Mouse (Mus musculus): ENCODE data around the gene Scel. TPM values are rescaled to one million over a fixed set of nuclear protein-coding genes. Genes with fewer than 3 reads are reported as not detected.
"Not testable (repeated sequence)": the region's sequence is repeated elsewhere in the genome, so short reads cannot be mapped to it uniquely, and the experiment has no call there.

Gene Scel
- polyA plus RNA-seq, 1 experiment = 0.07 TPM

DNA sequence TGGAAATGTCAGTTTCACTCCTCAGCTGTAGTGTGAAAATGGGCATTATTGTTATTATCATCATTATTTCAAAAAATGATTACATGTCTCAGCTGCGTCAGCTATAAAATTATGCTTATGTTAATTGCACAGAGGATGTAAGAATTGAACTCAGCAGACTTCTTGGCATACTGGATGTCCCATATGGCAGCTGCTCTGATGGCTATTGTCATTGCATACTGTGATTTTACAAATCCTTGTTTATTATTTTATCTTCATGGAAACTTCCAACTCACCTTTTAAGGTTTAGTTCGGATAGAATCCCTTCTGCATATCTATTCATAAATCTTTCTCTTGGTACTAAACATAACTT lies 40.6 kb upstream of the Scel start:
- no peak for TF ChIP-seq POLR2A (IDR thresholded peaks at IDR 0.05; ENCODE audit: control insufficient read depth, extremely low read depth, insufficient read depth, low read length, poor library complexity)
- no peak for TF ChIP-seq CTCF (IDR thresholded peaks at IDR 0.05; ENCODE audit: borderline replicate concordance, control insufficient read depth, extremely low read depth, insufficient read depth, low read length, poor library complexity)
- DNase-seq = no peak
- H3K27ac ChIP-seq (ENCODE audit: control insufficient read depth, insufficient read depth, low read length) = no peak overlapping the region
- 95% methylated on average over 2 of the region's 2 CpGs for WGBS
- 0 out of 2 replicates have a peak, but pooled peaks cover 2% of the 10 kb centered on the region for H3K4me1 ChIP-seq (replicated peaks; ENCODE audit: control insufficient read depth, insufficient read depth, low read length)
- no peaks in the 10 kb centered on the region for H3K27me3 ChIP-seq (ENCODE audit: control insufficient read depth, insufficient read depth, low read length)
- no peaks in the 10 kb centered on the region for H3K36me3 ChIP-seq (ENCODE audit: control insufficient read depth, insufficient read depth, low read length)
- H3K4me3 ChIP-seq (ENCODE audit: control insufficient read depth, insufficient read depth, low read length) = no peak overlapping the region

DNA sequence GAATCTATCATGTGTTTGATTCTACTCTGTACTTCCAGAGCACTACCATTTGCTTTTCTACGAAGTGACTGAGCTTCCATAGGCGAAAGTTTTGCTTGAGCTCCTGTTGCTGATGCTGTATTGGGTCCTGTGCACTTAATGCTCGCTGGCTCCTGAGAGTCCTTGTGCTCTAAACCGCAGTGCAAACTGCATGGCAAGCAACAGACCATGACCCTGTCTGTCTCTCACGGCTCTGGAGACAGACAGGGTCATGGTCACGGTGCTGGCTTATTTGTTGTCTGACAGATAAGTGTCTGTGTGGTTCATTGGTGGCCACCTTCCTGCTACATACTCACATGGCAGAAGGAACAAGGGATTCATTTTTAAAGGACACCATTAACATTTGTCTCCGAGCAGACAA lies 37.8 kb upstream of the Scel start:
- TF ChIP-seq CTCF (IDR thresholded peaks at IDR 0.05; ENCODE audit: borderline replicate concordance, control insufficient read depth, extremely low read depth, insufficient read depth, low read length, poor library complexity) (no peak), POLR2A (IDR thresholded peaks at IDR 0.05; ENCODE audit: control insufficient read depth, extremely low read depth, insufficient read depth, low read length, poor library complexity) (no peak)
- no peak for DNase-seq
- Histone ChIP-seq H3K36me3 (ENCODE audit: control insufficient read depth, insufficient read depth, low read length) (no peaks in the 10 kb centered on the region), H3K4me3 (ENCODE audit: control insufficient read depth, insufficient read depth, low read length) (no peak overlapping the region), H3K27ac (ENCODE audit: control insufficient read depth, insufficient read depth, low read length) (no peak overlapping the region), H3K27me3 (ENCODE audit: control insufficient read depth, insufficient read depth, low read length) (no peaks in the 10 kb centered on the region), H3K4me1 (replicated peaks; ENCODE audit: control insufficient read depth, insufficient read depth, low read length) (0 out of 2 replicates have a peak, but pooled peaks cover 2% of the 10 kb centered on the region)
- WGBS = 92% methylated on average over 7 of the region's 7 CpGs

DNA sequence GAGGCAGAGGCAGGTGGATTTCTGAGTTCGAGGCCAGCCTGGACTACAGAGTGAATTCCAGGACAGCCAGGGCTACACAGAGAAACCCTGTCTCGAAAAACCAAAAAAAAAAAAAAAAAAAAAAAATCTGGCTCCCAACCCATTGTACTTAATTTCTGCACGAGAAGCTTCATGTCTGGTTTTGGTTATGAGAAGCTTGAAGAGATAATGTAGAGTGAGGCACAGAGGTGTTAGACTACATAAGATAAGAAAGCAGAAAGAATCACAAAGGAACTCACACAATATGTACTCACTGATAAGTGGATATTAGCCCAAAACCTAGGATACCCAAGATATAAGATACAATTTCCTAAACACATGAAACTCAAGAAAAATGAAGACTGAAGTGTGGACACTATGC lies 36.9 kb upstream of the Scel start:
- not testable (repeated sequence) for H3K4me1 ChIP-seq (replicated peaks; ENCODE audit: control insufficient read depth, insufficient read depth, low read length); H3K27ac ChIP-seq (ENCODE audit: control insufficient read depth, insufficient read depth, low read length); DNase-seq; H3K27me3 ChIP-seq (ENCODE audit: control insufficient read depth, insufficient read depth, low read length); H3K36me3 ChIP-seq (ENCODE audit: control insufficient read depth, insufficient read depth, low read length); H3K4me3 ChIP-seq (ENCODE audit: control insufficient read depth, insufficient read depth, low read length)
- 85% methylated on average over 3 of the region's 3 CpGs for WGBS

DNA sequence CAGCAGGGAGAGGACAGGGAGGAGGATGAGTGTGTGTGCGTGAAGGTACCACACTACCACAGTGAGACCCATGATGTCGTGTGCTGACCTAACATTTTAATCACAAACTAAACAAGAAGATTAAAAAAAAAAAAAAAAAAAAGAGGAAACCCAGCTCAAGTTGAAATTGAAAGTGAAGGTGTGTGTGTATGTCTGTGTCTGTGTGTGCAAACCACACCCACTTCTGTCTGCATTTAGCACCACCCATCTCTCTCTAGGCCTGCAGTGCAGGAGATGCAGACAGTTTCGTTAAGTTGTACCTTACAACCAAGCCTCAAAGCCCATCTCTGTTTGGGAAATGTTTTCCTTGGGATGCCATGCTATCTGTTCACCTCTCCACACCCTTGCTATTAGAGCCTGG lies 35.9 kb upstream of the Scel start:
- TF ChIP-seq CTCF (IDR thresholded peaks at IDR 0.05; ENCODE audit: borderline replicate concordance, control insufficient read depth, extremely low read depth, insufficient read depth, low read length, poor library complexity) (no peak), POLR2A (IDR thresholded peaks at IDR 0.05; ENCODE audit: control insufficient read depth, extremely low read depth, insufficient read depth, low read length, poor library complexity) (no peak)
- no peak overlapping the region for H3K27ac ChIP-seq (ENCODE audit: control insufficient read depth, insufficient read depth, low read length)
- 37% methylated on average over 3 of the region's 3 CpGs for WGBS
- no peaks in the 10 kb centered on the region for H3K36me3 ChIP-seq (ENCODE audit: control insufficient read depth, insufficient read depth, low read length)
- H3K4me1 ChIP-seq (replicated peaks; ENCODE audit: control insufficient read depth, insufficient read depth, low read length) = 0 out of 2 replicates have a peak, but pooled peaks cover 2% of the 10 kb centered on the region
- no peak for DNase-seq
- H3K4me3 ChIP-seq (ENCODE audit: control insufficient read depth, insufficient read depth, low read length) = no peak overlapping the region
- no peaks in the 10 kb centered on the region for H3K27me3 ChIP-seq (ENCODE audit: control insufficient read depth, insufficient read depth, low read length)

DNA sequence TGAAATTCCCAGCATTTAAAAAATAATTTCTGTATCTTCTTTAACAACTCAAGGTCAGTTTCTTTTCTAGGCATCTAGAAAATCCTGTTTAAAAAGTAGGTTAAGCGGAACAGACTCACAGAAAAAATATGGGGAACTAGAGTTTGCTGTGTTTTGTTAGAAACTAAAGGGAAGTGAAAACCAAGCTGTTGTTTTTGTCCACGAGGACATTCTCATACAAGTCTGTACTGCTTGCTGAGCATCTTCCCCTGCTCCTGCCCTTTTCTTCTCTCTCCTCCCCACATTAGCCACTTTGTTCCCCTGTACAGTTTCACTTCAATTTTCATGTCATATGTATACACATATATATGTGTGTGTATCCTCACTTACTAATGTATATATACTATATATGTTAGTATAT lies 35.2 kb upstream of the Scel start:
- TF ChIP-seq POLR2A (IDR thresholded peaks at IDR 0.05; ENCODE audit: control insufficient read depth, extremely low read depth, insufficient read depth, low read length, poor library complexity) (no peak), CTCF (IDR thresholded peaks at IDR 0.05; ENCODE audit: borderline replicate concordance, control insufficient read depth, extremely low read depth, insufficient read depth, low read length, poor library complexity) (no peak)
- Histone ChIP-seq H3K27me3 (ENCODE audit: control insufficient read depth, insufficient read depth, low read length) (no peaks in the 10 kb centered on the region), H3K4me3 (ENCODE audit: control insufficient read depth, insufficient read depth, low read length) (no peak overlapping the region), H3K4me1 (replicated peaks; ENCODE audit: control insufficient read depth, insufficient read depth, low read length) (0 out of 2 replicates have a peak, but pooled peaks cover 2% of the 10 kb centered on the region), H3K27ac (ENCODE audit: control insufficient read depth, insufficient read depth, low read length) (no peak overlapping the region), H3K36me3 (ENCODE audit: control insufficient read depth, insufficient read depth, low read length) (no peaks in the 10 kb centered on the region)
- 48% methylated on average over 2 of the region's 2 CpGs for WGBS
- no peak for DNase-seq

DNA sequence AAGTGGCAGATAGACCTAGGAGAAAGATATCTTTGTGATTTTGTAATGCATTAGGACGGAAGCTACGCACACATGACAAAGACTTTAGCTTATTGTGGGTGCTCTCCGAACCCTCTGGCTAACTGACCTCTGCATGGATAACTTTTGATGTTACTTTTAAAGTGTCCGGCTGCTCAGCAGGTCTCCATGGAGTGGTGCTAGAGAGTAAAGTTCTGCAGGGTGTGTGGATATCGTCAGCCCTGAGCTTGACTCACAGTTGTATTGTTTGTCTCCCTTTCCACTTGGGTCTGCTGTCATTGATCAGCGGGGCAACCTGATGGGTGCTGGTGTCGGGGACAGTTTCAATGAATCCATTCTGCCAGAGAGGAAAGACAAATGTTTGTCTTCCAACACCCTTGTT lies 33.7 kb upstream of the Scel start:
- H3K27ac ChIP-seq (ENCODE audit: control insufficient read depth, insufficient read depth, low read length) = no peak overlapping the region
- TF ChIP-seq POLR2A (IDR thresholded peaks at IDR 0.05; ENCODE audit: control insufficient read depth, extremely low read depth, insufficient read depth, low read length, poor library complexity) (no peak), CTCF (IDR thresholded peaks at IDR 0.05; ENCODE audit: borderline replicate concordance, control insufficient read depth, extremely low read depth, insufficient read depth, low read length, poor library complexity) (no peak)
- no peaks in the 10 kb centered on the region for H3K36me3 ChIP-seq (ENCODE audit: control insufficient read depth, insufficient read depth, low read length)
- H3K4me3 ChIP-seq (ENCODE audit: control insufficient read depth, insufficient read depth, low read length) = no peak overlapping the region
- WGBS = 93% methylated on average over 7 of the region's 7 CpGs
- H3K27me3 ChIP-seq (ENCODE audit: control insufficient read depth, insufficient read depth, low read length) = no peaks in the 10 kb centered on the region
- DNase-seq = no peak
- 0 out of 2 replicates have a peak, but pooled peaks cover 2% of the 10 kb centered on the region for H3K4me1 ChIP-seq (replicated peaks; ENCODE audit: control insufficient read depth, insufficient read depth, low read length)

DNA sequence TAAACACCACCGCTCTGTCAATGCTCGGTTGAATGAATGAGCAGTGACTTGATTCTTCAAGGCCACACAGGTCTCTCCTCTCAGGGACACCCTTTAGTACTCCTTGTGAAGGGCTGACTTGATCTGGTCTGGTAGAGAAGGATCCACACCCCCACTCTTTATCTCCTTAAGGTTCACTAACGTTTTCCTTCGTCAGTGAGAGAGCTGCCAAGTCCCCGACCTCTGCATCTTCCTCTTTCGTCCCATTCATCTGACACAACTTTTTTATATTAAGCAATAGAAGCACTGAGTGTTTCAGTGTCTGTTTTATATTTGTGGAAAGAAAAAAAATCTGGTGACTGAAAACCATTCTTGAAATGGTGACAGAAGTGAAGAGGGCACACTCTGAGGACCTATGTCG lies 31.6 kb upstream of the Scel start:
- Histone ChIP-seq H3K4me3 (ENCODE audit: control insufficient read depth, insufficient read depth, low read length) (no peak overlapping the region), H3K36me3 (ENCODE audit: control insufficient read depth, insufficient read depth, low read length) (no peaks in the 10 kb centered on the region), H3K4me1 (replicated peaks; ENCODE audit: control insufficient read depth, insufficient read depth, low read length) (0 out of 2 replicates have a peak, but pooled peaks cover 2% of the 10 kb centered on the region), H3K27ac (ENCODE audit: control insufficient read depth, insufficient read depth, low read length) (no peak overlapping the region), H3K27me3 (ENCODE audit: control insufficient read depth, insufficient read depth, low read length) (no peaks in the 10 kb centered on the region)
- DNase-seq = no peak
- no peak for TF ChIP-seq POLR2A (IDR thresholded peaks at IDR 0.05; ENCODE audit: control insufficient read depth, extremely low read depth, insufficient read depth, low read length, poor library complexity)
- no peak for TF ChIP-seq CTCF (IDR thresholded peaks at IDR 0.05; ENCODE audit: borderline replicate concordance, control insufficient read depth, extremely low read depth, insufficient read depth, low read length, poor library complexity)
- 66% methylated on average over 7 of the region's 7 CpGs for WGBS

Data from thymus, adult 2 months (tissue).